Mouse (Mus musculus) liver, embryonic 15.5 days (tissue): ENCODE data around the gene Abhd12b. TPM values are rescaled to one million over a fixed set of nuclear protein-coding genes. Genes with fewer than 3 reads are reported as not detected.

Experiments used
- ATAC-seq: fragments of 200-750 bp; cut with Nextera tagmentation; 2 replicates; pipeline ENCODE4 v1.8.0; 2017; ENCODE audit warnings: moderate number of reproducible peaks, mild to moderate bottlenecking, moderate library complexity; ENCODE audit not compliant: insufficient read depth
- H3K27ac ChIP-seq: fragments of 300-500 bp; sonication (generic); replicated peaks from 2 replicates; pipeline ENCODE4 v1.5.1; 2015; ENCODE audit warnings: mild to moderate bottlenecking, inconsistent platforms
- H3K27me3 ChIP-seq: fragments of 300-500 bp; sonication (generic); 2 replicates; pipeline ENCODE4 v1.6.1; 2015; ENCODE audit warnings: mild to moderate bottlenecking, inconsistent platforms
- H3K36me3 ChIP-seq: fragments of 300-500 bp; sonication (generic); replicated peaks from 2 replicates; pipeline ENCODE4 v1.6.1; 2015; ENCODE audit warnings: moderate library complexity, mild to moderate bottlenecking, inconsistent platforms
- H3K4me1 ChIP-seq: fragments of 300-500 bp; sonication (generic); replicated peaks from 2 replicates; pipeline ENCODE4 v1.6.1; 2015; ENCODE audit warnings: inconsistent platforms
- H3K4me2 ChIP-seq: fragments of 300-500 bp; sonication (generic); 2 replicates; pipeline ENCODE4 v1.6.1; 2015; ENCODE audit warnings: moderate library complexity, mild to moderate bottlenecking, inconsistent platforms
- H3K4me3 ChIP-seq: fragments of 300-500 bp; sonication (generic); replicated peaks from 2 replicates; pipeline ENCODE4 v1.5.1; 2015; ENCODE audit warnings: mild to moderate bottlenecking, inconsistent platforms
- H3K9ac ChIP-seq: fragments of 300-500 bp; sonication (generic); 2 replicates; pipeline ENCODE4 v1.6.1; 2015; ENCODE audit warnings: moderate library complexity, mild to moderate bottlenecking, inconsistent platforms
- H3K9me3 ChIP-seq: fragments of 300-500 bp; sonication (generic); replicated peaks from 2 replicates; pipeline ENCODE4 v1.6.1; 2016; ENCODE audit warnings: inconsistent platforms
- WGBS: fragments of 180-500 bp; shearing (Covaris S2); methylation state at CpG from one replicate; pipeline ENCODE4 v1.1.7; 2015; ENCODE audit warnings: mixed read lengths; ENCODE audit not compliant: insufficient replicate concordance; 5-methylcytosine and 5-hydroxymethylcytosine counted together
- polyA plus RNA-seq: library from polyadenylated mRNA; unstranded; fragments of >200 nt; fragmentation: Nextera tagmentation; extraction: Ambion mirVana; gene quantifications from 2 replicates; pipeline ENCODE4 v1.2.1, GENCODE M21; 2015

The Abhd12b gene
- polyA plus RNA-seq = not detected in 2 replicates

DNA sequence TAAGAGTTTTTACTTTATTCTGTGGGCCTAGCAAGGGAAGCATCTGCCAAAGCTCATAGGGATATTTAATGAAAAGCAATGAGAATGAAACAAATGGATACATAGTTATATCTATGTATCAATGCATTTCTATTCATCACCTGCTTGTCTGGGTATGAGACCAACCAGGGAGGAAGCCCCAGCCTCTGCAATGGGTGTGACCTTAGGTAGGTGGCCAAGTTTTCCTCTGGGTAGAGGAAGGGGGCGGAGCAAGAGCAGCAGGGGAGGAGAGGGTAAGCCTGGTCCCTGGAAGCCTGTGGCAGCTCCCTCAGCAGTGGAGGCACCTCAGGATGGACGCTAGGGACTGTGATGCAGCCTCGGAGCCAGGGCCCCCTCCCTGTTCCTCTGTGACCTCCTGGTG lies at the start of gene Abhd12b:
Gene Abhd12b (plus strand): TSS at position 301 of the 400 bp plus-strand sequence.
- H3K4me3 ChIP-seq = no peak within 1 kb of the TSS
- WGBS = 52% methylated on average over 3 of the region's 3 CpGs
- no peak within 1 kb of the TSS for H3K9ac ChIP-seq
- H3K27me3 ChIP-seq = no peaks in the 10 kb centered on the region
- H3K36me3 ChIP-seq = no peaks in the 10 kb centered on the region
- H3K9me3 ChIP-seq = no peaks in the 10 kb centered on the region
- ATAC-seq = no peak
- no peak within 1 kb of the TSS for H3K27ac ChIP-seq
- no peak within 1 kb of the TSS for H3K4me2 ChIP-seq
- peaks cover 2% of the 10 kb centered on the region; the same call in 1 of the 2 replicates for H3K4me1 ChIP-seq

DNA sequence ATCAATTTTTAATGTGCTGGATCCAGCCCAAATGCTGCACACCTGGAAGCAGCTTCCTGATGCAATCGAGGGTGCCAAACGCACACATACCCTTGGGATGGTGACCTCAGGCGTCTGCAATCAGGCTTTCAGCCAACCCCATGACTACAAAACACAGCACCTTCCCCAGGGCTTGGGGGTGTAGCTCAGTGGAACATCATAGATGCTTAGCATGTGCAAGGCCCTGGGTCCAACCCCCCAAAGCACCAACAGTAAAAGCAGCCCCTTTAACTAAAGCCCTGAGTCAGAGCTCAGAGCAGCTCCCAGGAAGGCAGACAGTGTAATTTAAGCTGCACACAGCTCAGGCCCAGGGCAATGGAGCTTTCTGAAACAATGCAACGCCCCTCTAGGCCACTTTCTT lies 49.7 kb upstream of the Abhd12b start:
- Histone ChIP-seq H3K4me2 (no peak overlapping the region), H3K4me3 (no peak overlapping the region), H3K9ac (no peak overlapping the region), H3K4me1 (peaks cover 20% of the 10 kb centered on the region), H3K27ac (no peak overlapping the region), H3K36me3 (no peaks in the 10 kb centered on the region), H3K9me3 (no peaks in the 10 kb centered on the region), H3K27me3 (0 out of 2 replicates have a peak, but pooled peaks cover under 1% of the 10 kb centered on the region)
- no peak for ATAC-seq
- 69% methylated on average over 4 of the region's 4 CpGs for WGBS

DNA sequence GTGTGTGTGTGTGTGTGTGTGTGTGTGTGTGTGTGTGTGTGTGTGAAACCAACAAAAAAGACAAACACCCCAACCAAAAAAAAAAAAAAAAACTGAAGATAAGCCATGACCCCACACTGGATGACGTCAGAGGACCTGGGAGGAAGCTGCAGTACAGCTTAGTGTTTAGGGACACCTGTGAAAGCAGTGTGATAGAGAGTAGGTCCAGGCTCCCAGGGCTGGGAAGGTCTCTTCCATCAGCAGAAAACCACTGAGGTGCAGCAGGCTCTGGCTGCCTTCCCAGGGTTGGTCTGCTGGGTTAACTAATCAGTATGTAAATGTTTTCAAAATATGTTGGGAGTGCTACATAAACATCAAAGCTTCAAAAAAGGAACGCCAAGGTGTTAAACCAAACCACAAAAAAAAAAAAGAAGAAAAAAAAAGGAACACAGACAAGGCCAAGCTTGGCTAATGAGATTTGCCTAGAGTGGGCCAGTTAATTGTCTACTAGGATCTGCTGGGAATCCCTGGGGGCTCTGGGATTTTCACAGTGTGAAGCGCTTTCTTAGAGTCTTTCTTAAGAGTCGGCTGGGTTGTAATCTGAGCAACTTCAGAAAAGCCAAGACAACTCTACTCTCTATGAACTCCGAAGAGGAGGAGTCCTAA lies 49.0 kb upstream of the Abhd12b start:
- Histone ChIP-seq H3K36me3 (no peaks in the 10 kb centered on the region), H3K9me3 (no peaks in the 10 kb centered on the region), H3K27ac (no peak overlapping the region), H3K4me3 (no peak overlapping the region), H3K4me1 (peaks cover 21% of the 10 kb centered on the region), H3K27me3 (peaks cover 6% of the 10 kb centered on the region), H3K4me2 (no peak overlapping the region), H3K9ac (no peak overlapping the region)
- no peak for ATAC-seq
- 40% methylated on average over 5 of the region's 5 CpGs for WGBS

DNA sequence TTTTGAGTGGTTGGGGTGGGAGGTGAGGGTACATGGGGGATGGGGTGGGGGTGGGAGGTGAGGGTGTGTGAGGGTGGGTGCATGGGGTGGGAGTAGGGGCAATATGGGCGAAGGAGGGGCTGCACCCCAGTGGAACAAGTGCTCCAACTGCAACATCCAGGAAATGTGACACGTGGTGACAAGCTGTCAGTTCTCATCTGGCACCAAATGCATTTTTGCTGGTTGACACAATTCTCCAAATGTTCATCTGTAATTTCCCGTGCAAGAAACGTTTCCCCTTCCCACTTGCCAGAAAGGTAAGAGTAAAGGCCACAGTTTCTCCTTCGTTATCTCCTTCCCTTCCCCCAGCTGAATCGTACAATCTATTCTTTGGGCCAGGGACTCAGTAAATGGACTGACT lies 48.1 kb upstream of the Abhd12b start:
- Histone ChIP-seq H3K9me3 (no peaks in the 10 kb centered on the region), H3K36me3 (no peaks in the 10 kb centered on the region), H3K9ac (no peak overlapping the region), H3K4me3 (no peak overlapping the region), H3K27me3 (peaks cover 16% of the 10 kb centered on the region), H3K27ac (no peak overlapping the region), H3K4me2 (no peak overlapping the region), H3K4me1 (peaks cover 30% of the 10 kb centered on the region)
- ATAC-seq = no peak
- 48% methylated on average over 6 of the region's 6 CpGs for WGBS

GRCm38 (mm10) chr12:70106508-70106907 lies 47.4 kb upstream of the Abhd12b start:
- H3K9ac ChIP-seq = no peak overlapping the region
- no peak for ATAC-seq
- H3K36me3 ChIP-seq = no peaks in the 10 kb centered on the region
- no peak overlapping the region for H3K27ac ChIP-seq
- no peaks in the 10 kb centered on the region for H3K9me3 ChIP-seq
- no peak overlapping the region for H3K4me2 ChIP-seq
- H3K27me3 ChIP-seq = peaks cover 22% of the 10 kb centered on the region
- no peak overlapping the region for H3K4me3 ChIP-seq
- H3K4me1 ChIP-seq = peaks cover 37% of the 10 kb centered on the region
- WGBS = 70% methylated on average over 9 of the region's 9 CpGs

DNA sequence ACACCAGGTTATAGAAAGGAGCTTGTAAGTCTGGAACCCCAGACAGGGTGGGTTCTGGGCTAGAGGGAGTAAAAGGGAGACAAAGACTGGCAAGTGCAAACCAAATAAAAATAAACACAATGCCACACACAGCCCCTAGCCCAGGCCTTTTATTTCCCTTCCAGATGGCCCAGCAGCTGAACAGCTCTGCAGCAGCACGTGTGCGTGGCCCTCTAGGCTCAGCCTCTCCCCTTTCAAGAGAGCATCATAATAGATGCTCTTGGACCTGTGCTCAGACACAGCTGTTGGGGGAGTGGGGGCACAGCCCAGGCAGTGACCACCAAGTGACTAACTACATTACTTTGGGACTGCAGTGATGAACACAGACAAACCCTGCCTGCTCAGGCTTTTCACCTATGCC lies 45.8 kb upstream of the Abhd12b start:
- Histone ChIP-seq H3K27ac (no peak overlapping the region), H3K9ac (no peak overlapping the region), H3K4me3 (no peak overlapping the region), H3K36me3 (no peaks in the 10 kb centered on the region), H3K9me3 (no peaks in the 10 kb centered on the region), H3K4me2 (no peak overlapping the region; the same call in 1 of the 2 replicates), H3K27me3 (peaks cover 37% of the 10 kb centered on the region), H3K4me1 (peaks cover 37% of the 10 kb centered on the region)
- no peak for ATAC-seq
- 68% methylated on average over 2 of the region's 2 CpGs for WGBS

GRCm38 (mm10) chr12:70109921-70110320 lies 44.0 kb upstream of the Abhd12b start:
- peak overlapping the region; percentile 94 for H3K4me2 ChIP-seq
- no peaks in the 10 kb centered on the region for H3K9me3 ChIP-seq
- H3K4me3 ChIP-seq = peak overlapping the region; percentile 66
- 50% methylated on average over 6 of the region's 6 CpGs for WGBS
- ATAC-seq = no peak
- H3K4me1 ChIP-seq = peaks cover 30% of the 10 kb centered on the region
- no peaks in the 10 kb centered on the region for H3K36me3 ChIP-seq
- peaks cover 52% of the 10 kb centered on the region for H3K27me3 ChIP-seq
- no peak overlapping the region for H3K9ac ChIP-seq
- H3K27ac ChIP-seq = no peak overlapping the region

GRCm38 (mm10) chr12:70110375-70111116 lies 43.4 kb upstream of the Abhd12b start:
- 9% methylated on average over 23 of the region's 23 CpGs for WGBS
- Histone ChIP-seq H3K4me1 (peaks cover 27% of the 10 kb centered on the region), H3K9me3 (no peaks in the 10 kb centered on the region), H3K36me3 (no peaks in the 10 kb centered on the region), H3K27ac (peak overlapping the region; percentile 67; the same call in 1 of the 2 replicates), H3K4me2 (peak overlapping the region; percentile 94), H3K4me3 (peak overlapping the region; percentile 66), H3K27me3 (peaks cover 55% of the 10 kb centered on the region), H3K9ac (peak overlapping the region; percentile 65)
- no peak for ATAC-seq

DNA sequence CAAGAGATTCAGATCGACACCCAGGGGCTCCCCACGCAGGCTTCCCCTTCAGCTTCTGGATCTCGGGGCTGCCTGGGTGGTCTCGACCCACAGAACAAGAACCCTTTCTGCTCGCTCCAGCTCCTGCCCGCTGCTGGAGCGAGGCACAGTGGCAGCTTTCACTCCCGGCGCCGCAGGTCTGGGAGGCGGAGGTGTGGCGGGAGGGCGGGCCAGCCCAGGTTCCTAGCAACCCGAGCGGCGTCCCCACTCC lies 42.9 kb upstream of the Abhd12b start:
- no peaks in the 10 kb centered on the region for H3K36me3 ChIP-seq
- peak overlapping the region; percentile 66 for H3K4me3 ChIP-seq
- H3K4me2 ChIP-seq = peak overlapping the region; percentile 94
- H3K27me3 ChIP-seq = peaks cover 58% of the 10 kb centered on the region
- peak overlapping the region; percentile 65 for H3K9ac ChIP-seq
- peak overlapping the region; percentile 67; the same call in 1 of the 2 replicates for H3K27ac ChIP-seq
- peak; percentile 47 for ATAC-seq
- peaks cover 26% of the 10 kb centered on the region for H3K4me1 ChIP-seq
- H3K9me3 ChIP-seq = no peaks in the 10 kb centered on the region
- WGBS = under 1% methylated on average over 16 of the region's 16 CpGs

DNA sequence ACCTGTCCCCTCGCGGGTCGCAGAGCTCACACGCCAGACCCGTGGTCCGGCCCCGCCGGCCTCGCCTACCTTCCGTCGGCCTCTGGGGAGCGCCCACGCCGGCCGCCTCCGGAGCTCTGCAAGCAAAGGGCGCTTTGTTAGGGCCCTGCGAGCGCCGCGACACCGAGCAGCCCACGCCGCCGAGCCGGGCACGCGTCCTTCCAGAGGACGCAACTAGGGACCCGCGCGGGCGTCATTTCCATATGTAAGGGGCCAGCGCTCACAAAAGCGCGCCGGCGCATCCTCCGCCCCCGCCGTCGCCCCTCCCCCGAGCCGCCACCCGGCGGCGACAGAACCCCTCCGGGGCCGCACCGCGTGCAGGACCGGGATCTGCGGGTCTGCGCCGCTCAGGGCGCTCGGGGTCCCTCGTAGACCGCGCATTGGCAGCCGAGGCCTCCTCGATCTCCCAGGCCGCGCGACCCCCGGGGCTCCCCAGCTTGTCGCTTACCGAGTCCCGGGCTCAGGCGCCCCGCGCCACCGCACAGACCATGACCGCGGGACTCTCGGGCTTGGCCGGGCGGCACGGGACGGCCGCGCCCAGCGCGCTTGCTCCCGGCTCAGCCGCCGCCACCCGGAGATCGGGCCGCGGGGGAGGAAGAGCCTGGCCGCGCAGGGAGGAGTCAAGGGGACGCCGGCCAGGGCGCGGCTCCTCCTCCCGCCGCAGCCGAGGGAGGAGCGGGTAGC lies 42.4 kb upstream of the Abhd12b start:
- Histone ChIP-seq H3K27me3 (peaks cover 58% of the 10 kb centered on the region), H3K4me3 (peak overlapping the region; percentile 66), H3K36me3 (no peaks in the 10 kb centered on the region), H3K4me1 (peaks cover 23% of the 10 kb centered on the region), H3K27ac (peak overlapping the region; percentile 67), H3K9ac (peak overlapping the region; percentile 65), H3K9me3 (no peaks in the 10 kb centered on the region), H3K4me2 (peak overlapping the region; percentile 94)
- ATAC-seq = peak; percentile 87
- under 1% methylated on average over 96 of the region's 101 CpGs for WGBS

GRCm38 (mm10) chr12:70112090-70112383 lies 41.9 kb upstream of the Abhd12b start:
- Histone ChIP-seq H3K9ac (peak overlapping the region; percentile 65; the same call in 1 of the 2 replicates), H3K4me1 (peaks cover 23% of the 10 kb centered on the region), H3K4me2 (peak overlapping the region; percentile 94), H3K36me3 (no peaks in the 10 kb centered on the region), H3K27me3 (peaks cover 58% of the 10 kb centered on the region), H3K27ac (no peak overlapping the region), H3K9me3 (no peaks in the 10 kb centered on the region), H3K4me3 (peak overlapping the region; percentile 66)
- no peak for ATAC-seq
- 3% methylated on average over 16 of the region's 16 CpGs for WGBS
